Mouse (Mus musculus): Measurements from ENCODE around the gene Syt7. TPM values are rescaled to one million over a fixed set of nuclear protein-coding genes. Genes with fewer than 3 reads are reported as not detected.

The Syt7 gene
- 10.9 TPM for polyA plus RNA-seq (2014; fragmentation: Illumina TruSeq; extraction: RNeasy Lipid Tissue Mini Kit (QIAGEN cat#74804); ENCODE audit: low read depth, low replicate concordance)

GRCm38 (mm10) chr19:10388615-10389313 lies at the start of gene Syt7:
Syt7 (plus strand) TSS chr19:10389090.

GRCm38 (mm10) chr19:10456752-10457483 lies 68.0 kb downstream of the Syt7 start, which contains the start of gene Lrrc10b:
Lrrc10b (minus strand) TSS chr19:10457473.

GRCm38 (mm10) chr19:10482703-10483102 lies 93.8 kb downstream of the Syt7 start, which contains the start of gene Ppp1r32:
Ppp1r32 (minus strand) TSS chr19:10482928.

Other genes starting within 250 kb of the Syt7 start
- 19.7 TPM for gene Fads1, start 206.2 kb upstream of the Syt7 start, polyA plus RNA-seq (2014; fragmentation: Illumina TruSeq; extraction: RNeasy Lipid Tissue Mini Kit (QIAGEN cat#74804); ENCODE audit: low read depth, low replicate concordance)
- 26.1 TPM for gene Tmem258, start 185.1 kb upstream of the Syt7 start, polyA plus RNA-seq (2014; fragmentation: Illumina TruSeq; extraction: RNeasy Lipid Tissue Mini Kit (QIAGEN cat#74804); ENCODE audit: low read depth, low replicate concordance)
- 2.0 TPM for gene Fen1, start 184.9 kb upstream of the Syt7 start, polyA plus RNA-seq (2014; fragmentation: Illumina TruSeq; extraction: RNeasy Lipid Tissue Mini Kit (QIAGEN cat#74804); ENCODE audit: low read depth, low replicate concordance)
- gene Myrf, start 148.3 kb upstream of the Syt7 start, polyA plus RNA-seq (2014; fragmentation: Illumina TruSeq; extraction: RNeasy Lipid Tissue Mini Kit (QIAGEN cat#74804); ENCODE audit: low read depth, low replicate concordance): 0.09 TPM
- gene Dagla, start 84.2 kb upstream of the Syt7 start, polyA plus RNA-seq (2014; fragmentation: Illumina TruSeq; extraction: RNeasy Lipid Tissue Mini Kit (QIAGEN cat#74804); ENCODE audit: low read depth, low replicate concordance): 0.73 TPM
- gene Lrrc10b, start 68.4 kb downstream of the Syt7 start, polyA plus RNA-seq (2014; fragmentation: Illumina TruSeq; extraction: RNeasy Lipid Tissue Mini Kit (QIAGEN cat#74804); ENCODE audit: low read depth, low replicate concordance): not detected
- gene Ppp1r32, start 93.8 kb downstream of the Syt7 start, polyA plus RNA-seq (2014; fragmentation: Illumina TruSeq; extraction: RNeasy Lipid Tissue Mini Kit (QIAGEN cat#74804); ENCODE audit: low read depth, low replicate concordance): not detected
- gene Cpsf7, start 136.2 kb downstream of the Syt7 start, polyA plus RNA-seq (2014; fragmentation: Illumina TruSeq; extraction: RNeasy Lipid Tissue Mini Kit (QIAGEN cat#74804); ENCODE audit: low read depth, low replicate concordance): 84.1 TPM
- 62.6 TPM for gene Sdhaf2, start 137.1 kb downstream of the Syt7 start, polyA plus RNA-seq (2014; fragmentation: Illumina TruSeq; extraction: RNeasy Lipid Tissue Mini Kit (QIAGEN cat#74804); ENCODE audit: low read depth, low replicate concordance)
- 3.7 TPM for gene Tmem216, start 167.1 kb downstream of the Syt7 start, polyA plus RNA-seq (2014; fragmentation: Illumina TruSeq; extraction: RNeasy Lipid Tissue Mini Kit (QIAGEN cat#74804); ENCODE audit: low read depth, low replicate concordance)
- 5.0 TPM for gene Cyb561a3, start 188.1 kb downstream of the Syt7 start, polyA plus RNA-seq (2014; fragmentation: Illumina TruSeq; extraction: RNeasy Lipid Tissue Mini Kit (QIAGEN cat#74804); ENCODE audit: low read depth, low replicate concordance)
- gene Tmem138, start 188.3 kb downstream of the Syt7 start, polyA plus RNA-seq (2014; fragmentation: Illumina TruSeq; extraction: RNeasy Lipid Tissue Mini Kit (QIAGEN cat#74804); ENCODE audit: low read depth, low replicate concordance): 4.2 TPM
- gene Ddb1, start 216.2 kb downstream of the Syt7 start, polyA plus RNA-seq (2014; fragmentation: Illumina TruSeq; extraction: RNeasy Lipid Tissue Mini Kit (QIAGEN cat#74804); ENCODE audit: low read depth, low replicate concordance): 65.6 TPM
- gene Tkfc, start 216.6 kb downstream of the Syt7 start, polyA plus RNA-seq (2014; fragmentation: Illumina TruSeq; extraction: RNeasy Lipid Tissue Mini Kit (QIAGEN cat#74804); ENCODE audit: low read depth, low replicate concordance): 1.5 TPM
- gene Vwce, start 245.1 kb downstream of the Syt7 start, polyA plus RNA-seq (2014; fragmentation: Illumina TruSeq; extraction: RNeasy Lipid Tissue Mini Kit (QIAGEN cat#74804); ENCODE audit: low read depth, low replicate concordance): not detected

Measured in sigmoid colon, adult 10 weeks (tissue).